Mouse (Mus musculus) retina, adult 2 months (tissue): Measurements from ENCODE around the gene Topbp1.

Source experiments
- DNase-seq: peaks from one replicate; pipeline ENCODE4 v3.0.0-alpha.2; 2012; ENCODE audit warnings: low read depth, low spot score

Gene Topbp1

DNA sequence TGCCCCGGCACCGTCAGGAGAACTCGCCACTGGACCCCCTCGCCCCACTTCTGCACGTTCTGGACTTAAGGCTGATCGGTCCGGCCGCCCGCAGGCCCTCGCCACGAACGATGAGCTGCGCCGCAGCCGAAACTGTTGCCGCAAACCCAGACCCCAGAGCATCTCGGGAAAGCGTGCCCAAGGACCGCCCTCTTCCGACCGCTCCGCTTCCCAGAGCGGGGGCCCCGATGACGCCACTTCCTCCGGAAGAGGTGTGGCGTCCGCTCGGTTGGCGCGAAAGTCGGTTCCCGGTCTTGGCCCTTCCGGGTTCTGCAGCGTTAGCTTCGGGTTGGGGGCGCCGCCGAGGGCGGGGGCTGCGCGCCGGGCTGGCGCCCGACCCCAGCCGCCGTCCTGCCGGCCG, at the start of gene Topbp1, which contains the start of gene 1300017J02Rik:
TSS of gene Topbp1 (plus strand) at position 289 of the 400 bp plus-strand sequence.
TSS of gene 1300017J02Rik (minus strand) at position 156 of the 400 bp plus-strand sequence.
- peak; percentile 83 for DNase-seq

DNA sequence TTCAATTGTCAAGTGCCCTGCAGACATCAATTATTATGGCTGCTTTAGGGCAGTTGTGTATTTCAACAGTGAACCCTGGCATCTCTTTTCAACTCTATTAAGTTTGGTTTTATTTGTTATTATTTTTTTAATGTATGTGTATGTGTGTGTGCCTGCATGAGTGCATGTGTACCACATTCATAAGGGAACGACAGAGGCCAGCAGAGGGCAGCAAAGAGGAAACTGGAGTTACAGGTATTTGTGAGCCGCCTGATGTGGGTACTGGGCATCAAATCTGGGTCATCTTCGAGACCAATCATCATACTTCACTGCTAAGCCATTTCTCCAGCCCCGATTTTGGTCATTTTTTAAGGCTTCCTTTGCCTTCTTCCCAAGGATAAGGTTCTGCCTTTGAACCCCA, 39.2 kb upstream of the Topbp1 start:
- no peak for DNase-seq

DNA sequence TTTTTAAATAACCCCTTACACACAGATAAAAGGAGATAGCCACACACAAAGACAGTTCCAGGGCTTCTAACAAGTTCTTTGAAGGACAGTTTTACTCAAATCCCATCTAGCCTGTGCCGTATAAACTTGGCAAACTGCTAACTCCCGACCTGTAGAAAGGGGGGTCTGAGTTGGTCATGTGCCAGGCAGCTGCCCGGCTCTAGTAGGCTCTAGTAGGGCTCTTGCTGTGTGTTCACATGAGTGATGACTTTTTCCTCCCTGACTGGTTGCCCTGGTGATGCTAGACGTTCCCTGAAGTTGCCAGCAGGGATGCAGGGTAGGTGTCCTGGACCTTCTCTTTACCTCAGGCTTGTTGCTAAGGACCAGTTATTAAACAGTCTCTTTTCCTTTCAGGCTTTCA, 33.9 kb upstream of the Topbp1 start:
- no peak for DNase-seq

DNA sequence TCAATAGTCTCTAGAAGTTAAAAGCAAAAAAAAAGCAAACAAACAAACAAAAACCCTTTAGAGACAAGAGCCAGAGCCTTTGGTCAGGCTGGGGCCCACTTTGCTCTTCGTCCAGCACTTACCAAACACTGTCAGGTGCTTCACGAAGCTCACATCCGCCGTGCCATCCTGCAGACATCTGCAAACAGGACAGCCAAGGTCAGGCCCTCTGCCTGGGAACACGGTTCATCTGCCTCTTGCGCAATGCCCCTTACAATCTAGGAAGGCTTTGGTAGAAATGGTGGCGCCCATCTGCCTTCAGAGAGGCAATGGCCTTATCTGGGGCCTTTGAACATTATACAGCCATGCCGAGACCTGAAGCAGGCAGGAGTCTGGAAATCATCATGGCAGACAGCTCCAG, 30.2 kb upstream of the Topbp1 start:
- DNase-seq: no peak

DNA sequence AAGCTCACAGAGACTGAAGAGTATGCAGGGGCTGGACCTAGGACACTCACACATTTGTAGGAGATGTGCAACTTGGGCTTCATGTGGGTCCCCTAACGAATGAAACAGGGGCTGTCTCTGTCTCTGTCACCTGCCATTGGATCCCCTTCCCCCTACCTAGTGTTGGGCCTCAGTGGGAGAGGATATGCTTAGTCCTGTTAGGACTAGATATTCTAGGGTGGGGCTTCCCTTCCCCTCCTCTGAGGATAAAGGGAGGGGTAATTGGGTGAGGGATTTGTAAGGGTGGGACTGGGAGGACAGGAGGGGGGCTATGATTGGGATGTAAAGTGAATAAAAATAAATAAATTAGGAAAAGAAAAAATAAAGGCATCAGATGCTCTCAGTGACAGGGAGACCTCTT, 29.3 kb upstream of the Topbp1 start:
- no peak for DNase-seq

DNA sequence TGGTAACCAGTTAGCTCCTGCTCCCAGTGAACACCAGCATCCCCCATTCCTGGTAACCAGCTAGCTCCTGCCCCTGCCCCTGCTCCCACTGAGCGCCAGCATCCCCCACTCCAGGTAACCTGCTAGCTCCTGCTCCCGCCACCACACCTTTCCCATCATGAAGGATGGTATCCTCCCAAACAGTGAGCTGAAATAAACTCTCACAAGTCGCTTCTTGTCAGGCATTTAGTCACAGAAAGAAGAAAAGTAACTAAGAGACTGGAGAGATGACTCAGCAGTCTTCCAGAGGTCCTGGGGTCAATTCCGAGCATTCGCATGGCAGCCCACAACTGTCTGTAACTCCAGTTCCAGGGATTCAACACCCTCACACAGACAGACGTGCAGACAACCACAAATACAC, 28.1 kb upstream of the Topbp1 start:
- DNase-seq: no peak

DNA sequence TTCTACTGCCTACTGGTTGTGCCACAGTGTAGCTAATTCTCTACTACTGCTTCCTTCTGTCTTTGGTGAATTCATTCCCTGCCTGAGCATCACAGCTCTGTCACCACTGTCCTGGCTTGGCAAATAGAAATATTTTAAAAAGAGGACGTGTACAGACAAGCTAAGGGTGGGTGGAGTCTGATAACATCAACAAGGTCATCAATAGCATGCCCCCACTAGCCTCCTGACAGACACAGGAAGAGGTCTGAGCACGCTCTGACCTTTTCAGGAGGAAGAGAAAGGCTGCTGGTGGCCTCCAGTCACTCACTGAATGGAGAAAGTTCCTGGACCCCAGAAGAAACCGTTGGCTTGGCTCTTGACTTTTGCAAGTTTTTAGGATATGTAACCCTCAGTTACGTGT, 18.6 kb upstream of the Topbp1 start:
- DNase-seq: no peak

- DNase-seq: no peak
Measured at GRCm38 (mm10) chr9:103286901-103287422, 18.1 kb upstream of the Topbp1 start.

GRCm38 (mm10) chr9:103287840-103288488, 17.1 kb upstream of the Topbp1 start:
- DNase-seq: no peak

- no peak for DNase-seq
Measured at GRCm38 (mm10) chr9:103288489-103289180, 16.4 kb upstream of the Topbp1 start.

GRCm38 (mm10) chr9:103294507-103294906, 10.5 kb upstream of the Topbp1 start:
- DNase-seq: no peak

- no peak for DNase-seq
Measured at GRCm38 (mm10) chr9:103301086-103301485, 3.9 kb upstream of the Topbp1 start.

DNA sequence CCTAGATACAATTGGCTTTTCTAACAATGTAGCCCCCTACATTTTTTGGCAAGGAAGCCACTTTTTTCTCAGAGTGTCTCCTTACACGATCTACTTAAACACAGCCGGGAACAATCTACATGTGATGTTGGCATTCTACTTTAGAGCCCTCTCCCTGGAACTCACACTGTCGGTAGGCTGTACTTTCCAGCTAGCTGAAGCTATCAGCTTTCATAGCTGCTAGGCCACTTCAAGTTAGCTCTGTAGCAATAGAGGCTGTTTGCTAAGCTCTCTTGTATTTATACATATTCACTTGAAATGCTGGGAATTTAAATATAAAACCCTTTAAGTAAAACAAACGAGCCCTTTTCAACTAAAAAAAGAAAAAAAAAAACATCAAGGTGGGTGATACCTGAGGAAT, 2.8 kb upstream of the Topbp1 start:
- no peak for DNase-seq

- peak; percentile 20 for DNase-seq
Measured at GRCm38 (mm10) chr9:103302666-103303065, 2.3 kb upstream of the Topbp1 start.

- DNase-seq: no peak
Measured at GRCm38 (mm10) chr9:103305332-103306041, 472 bp downstream of the Topbp1 start.

GRCm38 (mm10) chr9:103309832-103310231, 4.8 kb downstream of the Topbp1 start:
- no peak for DNase-seq

DNA sequence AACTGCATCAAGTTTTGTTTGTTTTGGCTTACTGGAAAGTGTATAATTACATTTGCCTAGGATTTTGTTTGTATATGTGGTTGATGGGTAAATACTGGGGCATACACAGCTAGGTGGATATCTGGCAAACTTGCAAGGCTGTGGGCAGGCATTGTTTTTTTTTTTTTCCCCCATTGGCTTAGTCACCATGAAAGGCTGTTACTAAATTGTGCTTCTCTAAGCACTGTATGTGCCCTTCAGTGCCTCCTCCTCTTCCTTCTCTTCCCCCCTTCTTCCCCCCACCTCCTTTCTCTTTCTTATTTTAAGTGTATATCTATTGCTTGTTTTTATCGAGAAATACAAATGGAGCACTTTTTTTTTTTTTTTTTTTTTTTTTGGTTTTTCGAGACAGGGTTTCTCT, 19.7 kb downstream of the Topbp1 start:
- no peak for DNase-seq

DNA sequence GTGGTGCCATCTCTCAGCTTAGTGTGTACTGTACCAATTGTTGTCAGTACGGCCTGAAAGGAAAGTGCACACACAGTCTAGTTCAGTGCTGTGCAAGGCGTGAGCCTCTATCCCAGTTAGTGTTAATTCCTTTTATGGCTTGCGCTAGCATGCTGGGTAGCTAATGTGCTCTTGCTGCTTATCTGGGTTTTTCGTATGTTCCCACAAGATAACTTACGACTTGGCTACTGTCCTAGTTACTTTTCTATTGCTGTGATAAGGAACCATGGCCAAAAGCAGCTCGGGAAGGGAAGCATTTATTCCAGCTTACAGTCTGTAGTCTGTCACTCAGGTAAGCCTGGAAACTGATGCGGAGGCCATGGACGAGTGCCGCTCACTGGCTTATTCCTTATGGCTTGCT, 21.4 kb downstream of the Topbp1 start:
- DNase-seq: no peak

- DNase-seq: no peak
Measured at GRCm38 (mm10) chr9:103332663-103333062, 27.6 kb downstream of the Topbp1 start.

DNA sequence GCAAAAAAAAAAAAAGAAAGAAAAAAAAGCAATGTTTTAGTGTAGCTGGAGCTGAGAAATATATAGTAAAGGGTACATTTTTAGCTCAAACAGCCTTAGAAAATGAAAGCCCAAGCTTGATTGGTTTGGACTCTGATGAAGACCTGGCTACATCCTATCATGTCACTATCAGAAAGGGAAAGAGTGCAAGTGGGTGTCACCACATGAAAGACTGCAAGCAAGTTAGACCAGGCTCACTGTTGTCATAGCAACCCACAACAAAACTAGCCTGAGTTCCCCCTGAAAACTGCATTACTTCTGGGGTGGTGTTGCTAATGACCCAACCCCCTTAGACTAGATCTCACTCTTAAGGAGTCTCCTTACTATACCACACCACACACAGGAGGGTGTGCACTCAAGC, 31.9 kb downstream of the Topbp1 start:
- DNase-seq: no peak

- no peak for DNase-seq
Measured at GRCm38 (mm10) chr9:103347045-103347444, 42.0 kb downstream of the Topbp1 start.

- DNase-seq: no peak
Measured at GRCm38 (mm10) chr9:103347996-103348490, 43.0 kb downstream of the Topbp1 start.
